Mouse (Mus musculus) monocyte, adult 5-6 weeks (primary cell): ENCODE data around the gene Patl1. TPM values are rescaled to one million over a fixed set of nuclear protein-coding genes. Genes with fewer than 3 reads are reported as not detected.
"Not testable (repeated sequence)": the region's sequence is repeated elsewhere in the genome, so short reads cannot be mapped to it uniquely, and the experiment has no call there.

Experiments
- ATAC-seq: fragments of 153-309, 156-312 bp; replicated peaks from 2 replicates; pipeline ENCODE4 v1.8.0; 2017; ENCODE audit warnings: mild to moderate bottlenecking; ENCODE audit not compliant: low TSS enrichment, insufficient number of reproducible peaks, severe bottlenecking, poor library complexity, low FRiP score
- total RNA-seq: library from RNA; stranded (forward); fragments of 200-1000, 200-491, 200-594 nt; gene quantifications from 3 replicates; pipeline ENCODE4 v1.2.3, GENCODE M21; 2017

The Patl1 gene
- total RNA-seq, 1 experiment from 2014 or later: 15.1 TPM

DNA sequence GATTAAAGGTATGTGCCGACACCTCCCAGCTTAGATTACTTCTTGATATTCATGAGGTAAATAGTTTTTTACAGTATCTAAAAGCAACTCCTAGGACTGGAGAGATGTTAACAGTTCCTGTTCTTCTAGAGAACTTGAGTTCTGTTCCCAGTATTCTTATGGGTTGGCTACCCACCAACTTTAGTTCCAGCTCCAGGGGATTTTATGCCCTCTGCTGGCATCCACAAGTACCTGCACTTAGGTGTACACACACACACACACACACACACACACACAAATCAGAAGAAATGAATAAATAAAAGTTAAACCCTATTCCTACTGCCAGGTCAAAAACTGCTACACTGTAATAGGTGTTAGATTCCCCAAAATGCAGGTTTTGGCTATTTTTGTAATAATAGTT is 52.1 kb downstream of the Patl1 start:
- no peak for ATAC-seq

DNA sequence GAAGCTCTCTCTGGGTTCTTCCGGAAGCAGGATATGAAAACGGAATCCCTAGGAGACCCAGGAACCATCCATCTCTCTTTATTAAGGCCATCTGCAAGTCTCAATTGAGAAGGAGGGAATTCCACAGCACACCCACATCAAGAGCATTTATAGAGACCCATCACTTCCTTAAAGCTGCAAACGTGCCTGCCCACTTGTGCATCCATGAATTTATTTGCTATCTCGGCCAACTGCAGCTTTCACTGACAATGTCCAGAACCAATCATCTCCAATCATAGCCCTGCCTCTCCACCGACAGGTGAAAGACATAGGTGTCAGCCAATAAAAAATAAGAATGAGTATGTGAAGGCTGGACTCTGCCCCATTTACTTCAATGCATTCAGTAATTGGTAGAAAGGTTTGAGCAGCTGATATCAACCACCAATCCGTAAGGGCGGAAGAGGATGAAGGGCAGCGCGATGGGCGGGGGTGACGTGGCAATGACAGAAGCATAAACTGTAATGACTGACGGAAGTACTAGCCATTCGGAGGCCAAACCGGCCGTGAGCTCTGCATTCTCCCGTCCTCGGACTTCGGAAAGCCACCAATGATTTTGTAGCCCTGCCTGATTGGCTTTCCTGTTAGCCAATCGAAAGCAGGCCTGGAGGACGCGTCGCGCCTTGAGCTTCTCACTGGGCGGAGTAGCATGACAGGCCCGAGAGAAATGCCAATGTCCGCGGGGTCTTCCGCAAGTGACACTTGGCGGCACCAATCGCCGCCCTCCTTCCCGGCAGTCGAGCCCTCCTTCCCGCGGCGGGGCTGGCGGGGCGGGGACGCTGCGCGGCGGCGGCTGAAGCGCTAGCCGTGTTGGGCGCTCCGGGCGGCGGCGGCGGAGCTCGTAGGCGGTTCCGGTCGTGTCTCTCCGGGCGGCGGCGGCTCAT is 53.1 kb downstream of the Patl1 start, which contains the start of gene Osbp:
Gene Osbp, plus strand, starts transcription at position 919 of the 920 bp plus-strand sequence.
- peak; percentile 93 for ATAC-seq

DNA sequence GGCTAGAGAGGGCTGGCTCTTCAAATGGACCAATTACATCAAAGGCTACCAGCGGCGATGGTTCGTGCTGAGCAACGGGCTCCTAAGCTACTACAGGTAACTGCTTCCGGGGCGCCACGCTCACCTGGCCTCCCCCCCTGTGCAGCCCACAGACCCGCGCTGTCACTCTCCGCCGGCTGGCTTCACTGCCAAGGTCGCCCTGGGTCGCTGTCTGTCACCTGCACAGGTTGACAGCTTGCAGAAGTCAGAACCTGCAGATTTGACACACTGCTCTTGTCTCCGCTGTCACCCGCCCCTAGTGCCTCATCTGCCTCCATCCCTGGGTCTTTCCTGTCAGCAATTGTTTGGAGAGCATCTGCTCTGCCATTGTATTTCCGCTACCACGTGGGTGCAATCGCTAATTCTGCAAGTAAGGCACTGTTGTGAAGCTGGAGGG is 54.0 kb downstream of the Patl1 start:
- no peak for ATAC-seq

DNA sequence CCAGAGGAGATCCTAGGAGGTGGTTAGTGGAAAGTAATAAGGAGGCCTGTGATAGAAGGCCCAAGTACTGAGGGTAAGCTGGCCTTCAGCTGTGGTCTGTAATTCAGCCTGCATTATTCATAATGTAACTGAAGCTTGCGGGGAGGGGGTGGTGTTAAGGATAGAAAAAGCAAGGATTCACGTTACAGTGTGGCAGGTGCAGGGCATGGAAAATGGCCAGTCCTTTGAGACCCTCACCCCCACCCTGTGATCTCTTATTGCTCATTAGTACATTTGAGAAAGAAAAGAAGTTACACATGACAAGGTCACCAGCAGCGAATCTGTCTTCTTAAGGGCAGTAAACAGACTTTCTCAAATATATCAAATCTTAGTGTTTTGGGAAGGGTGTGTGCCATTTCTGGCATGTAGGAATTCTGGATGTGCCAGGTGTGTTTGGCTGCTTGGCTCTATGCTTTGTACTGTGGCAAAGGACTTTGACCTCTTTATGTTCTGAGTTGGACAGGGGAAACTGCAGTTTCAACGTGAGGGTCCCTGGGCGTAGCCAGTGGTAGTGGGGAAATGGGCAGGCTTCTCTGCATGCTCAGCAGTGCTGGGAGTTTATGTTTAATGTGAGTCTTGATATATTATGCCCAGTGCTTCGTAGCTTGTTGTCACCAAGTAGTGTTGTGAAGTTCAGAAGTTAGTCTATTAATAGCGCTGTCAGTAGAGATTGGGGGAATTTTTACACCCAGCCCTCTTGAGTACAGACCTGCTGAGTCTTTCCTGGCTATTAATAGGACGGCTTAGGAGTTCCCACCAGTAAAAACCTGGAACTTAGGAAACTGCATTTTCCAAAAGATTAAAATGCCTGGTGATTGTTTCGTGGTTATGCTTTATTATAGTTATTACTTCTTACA is 57.2 kb downstream of the Patl1 start:
- ATAC-seq: no peak

DNA sequence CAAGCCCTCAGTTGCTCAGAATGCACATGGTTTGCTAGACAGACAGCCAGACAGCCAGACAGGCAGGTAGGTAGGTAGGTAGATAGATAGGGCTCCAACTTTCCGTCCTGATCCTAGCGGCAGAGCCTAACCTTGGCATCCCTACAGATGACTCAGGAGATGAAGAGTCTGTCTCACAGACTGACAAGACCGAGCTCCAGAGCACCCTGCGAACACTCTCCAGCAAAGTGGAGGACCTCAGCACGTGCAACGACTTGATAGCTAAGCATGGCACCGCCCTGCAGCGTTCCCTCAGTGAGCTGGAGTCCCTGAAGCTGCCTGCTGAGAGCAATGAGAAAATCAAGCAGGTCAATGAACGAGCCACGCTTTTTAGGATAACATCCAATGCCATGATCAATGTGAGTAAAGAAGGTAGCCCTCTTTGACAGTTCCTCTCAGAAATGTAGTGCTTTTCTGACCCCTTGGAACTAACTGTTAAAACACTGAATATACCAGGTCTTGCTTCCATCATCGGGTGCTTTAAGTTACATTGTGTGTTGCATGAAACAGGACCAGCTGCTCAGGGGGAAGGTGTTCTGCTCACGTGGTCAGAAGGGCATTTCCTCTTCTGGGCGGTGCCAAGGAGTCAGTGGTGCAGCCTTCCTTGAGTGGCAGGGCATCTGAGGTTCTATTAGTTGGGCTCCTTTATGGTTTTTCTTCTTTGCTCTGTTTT is 61.5 kb downstream of the Patl1 start:
- no peak for ATAC-seq

DNA sequence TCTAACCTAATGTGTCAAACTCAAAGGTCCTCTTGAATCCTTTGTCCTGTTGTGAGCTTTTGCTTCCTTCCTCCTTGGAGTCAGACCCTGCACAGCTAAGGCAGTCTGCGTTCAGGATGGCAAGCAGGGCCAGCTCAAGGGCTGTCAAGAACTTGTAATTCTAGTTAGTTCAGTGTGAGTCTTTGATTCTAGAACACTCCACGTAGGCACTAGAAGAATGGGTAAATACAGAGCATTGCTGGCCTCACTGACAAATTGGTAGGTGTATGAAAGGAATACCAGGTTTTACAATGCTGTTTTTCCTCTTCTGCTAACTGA is 62.0 kb downstream of the Patl1 start:
- no peak for ATAC-seq

DNA sequence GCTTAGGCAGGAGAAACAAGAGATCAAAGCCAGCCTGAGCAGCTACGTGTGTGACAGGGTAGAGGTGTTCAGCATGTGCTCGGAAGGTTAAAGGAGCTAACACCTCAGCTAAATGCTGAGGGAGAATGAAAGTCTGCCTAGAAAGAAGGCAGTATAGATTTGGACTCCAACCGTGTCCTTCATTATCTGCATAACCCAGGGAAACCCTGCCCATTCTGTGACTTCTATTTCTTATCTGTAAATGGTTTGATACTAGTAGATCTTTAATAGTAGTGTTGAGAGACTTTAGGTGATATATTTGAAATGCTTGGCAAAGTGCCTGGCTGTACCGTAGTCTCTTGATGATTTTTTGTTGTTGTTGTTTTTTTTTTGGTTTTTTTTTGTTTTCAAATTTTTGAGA is 63.5 kb downstream of the Patl1 start:
- ATAC-seq: no peak

DNA sequence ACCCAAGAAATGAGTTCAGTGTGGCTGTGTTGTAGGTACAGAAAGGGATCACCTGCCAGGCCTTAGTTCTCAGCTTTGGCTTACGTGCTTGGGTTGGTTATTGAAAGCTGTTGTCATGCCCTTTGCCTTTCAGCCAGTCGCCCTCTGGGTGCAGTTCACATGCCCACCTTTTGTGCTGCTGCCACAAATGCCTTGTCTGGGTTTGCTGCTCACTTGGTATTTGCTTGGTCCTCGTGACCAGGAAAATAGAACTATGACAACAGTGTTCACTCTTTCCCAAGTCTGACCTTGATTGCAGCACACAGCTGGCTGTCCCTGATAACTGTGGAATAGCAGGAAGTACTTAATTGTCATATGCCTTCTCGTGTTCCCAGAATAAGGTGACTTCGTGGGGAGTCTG is 65.2 kb downstream of the Patl1 start:
- ATAC-seq: no peak

DNA sequence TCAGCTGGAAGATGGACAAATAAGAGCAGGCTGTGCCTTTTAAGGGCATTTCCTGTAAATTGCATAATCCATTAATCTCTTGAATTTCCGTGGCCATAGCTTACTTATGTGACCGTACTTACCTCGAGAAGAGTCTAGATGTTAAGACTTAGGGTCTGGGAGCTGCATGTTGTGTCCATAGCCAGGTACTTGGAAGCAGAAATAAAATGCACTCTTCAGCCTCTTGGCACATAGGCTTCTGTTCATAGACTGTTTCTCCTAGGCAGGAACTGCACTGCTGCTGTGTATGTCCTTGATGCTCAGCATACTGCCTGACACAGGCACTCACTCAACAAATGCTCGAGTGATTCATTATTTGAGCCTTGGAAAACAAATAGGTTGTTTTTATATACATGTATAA is 68.3 kb downstream of the Patl1 start:
- no peak for ATAC-seq

DNA sequence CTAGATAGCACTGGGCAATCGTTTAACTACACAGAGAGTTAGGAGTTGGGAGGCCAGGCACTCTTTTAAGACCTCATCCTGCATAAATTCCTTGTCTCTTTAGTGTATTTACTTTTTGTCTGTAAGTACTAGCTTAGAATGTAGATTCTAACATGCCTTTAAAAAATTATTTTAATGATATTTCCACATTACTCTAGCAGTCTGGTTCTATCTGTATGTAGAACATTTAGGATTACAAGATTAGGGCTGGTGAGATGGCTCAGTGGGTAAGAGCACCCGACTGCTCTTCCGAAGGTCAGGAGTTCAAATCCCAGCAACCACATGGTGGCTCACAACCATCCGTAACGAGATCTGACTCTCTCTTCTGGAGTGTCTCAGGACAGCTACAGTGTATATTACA is 72.4 kb downstream of the Patl1 start:
- ATAC-seq: not testable (repeated sequence)

DNA sequence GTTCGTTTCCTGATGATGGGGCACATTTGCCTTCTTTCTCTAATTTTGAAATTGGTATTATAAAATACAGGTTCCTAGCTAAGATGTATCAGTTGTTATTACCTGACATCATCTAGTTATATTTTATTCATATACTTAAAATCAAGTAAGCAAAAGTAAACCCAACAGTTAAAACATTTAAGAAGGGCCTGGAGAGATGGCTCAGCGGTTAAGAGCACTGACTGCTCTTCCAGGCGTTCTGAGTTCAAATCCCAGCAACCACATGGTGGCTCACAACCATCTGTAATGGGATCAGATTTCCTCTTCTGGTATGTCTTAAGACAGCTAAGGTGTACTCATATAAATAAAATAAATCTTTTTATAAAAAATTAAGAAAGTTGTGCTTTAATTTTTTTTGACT is 75.6 kb downstream of the Patl1 start:
- ATAC-seq: no peak

DNA sequence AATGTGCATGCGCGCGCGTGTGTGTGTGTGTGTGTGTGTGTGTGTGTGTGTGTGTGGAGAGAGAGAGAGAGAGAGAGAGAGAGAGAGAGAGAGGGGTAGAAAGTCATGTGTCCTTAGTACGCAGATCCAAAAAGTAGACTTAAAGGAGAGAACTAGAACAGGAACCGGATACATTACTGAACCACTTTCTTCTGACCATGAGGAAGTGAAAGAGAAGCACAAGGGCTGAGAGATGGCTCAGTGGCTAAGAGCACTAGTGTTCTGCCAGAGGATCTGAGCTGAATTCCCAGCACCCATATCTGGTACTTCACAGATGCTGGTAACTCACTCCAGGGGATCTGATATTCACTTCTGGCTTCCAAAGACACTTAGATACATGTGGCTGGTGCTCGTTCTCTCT is 77.1 kb downstream of the Patl1 start:
- peak; percentile 93 for ATAC-seq

DNA sequence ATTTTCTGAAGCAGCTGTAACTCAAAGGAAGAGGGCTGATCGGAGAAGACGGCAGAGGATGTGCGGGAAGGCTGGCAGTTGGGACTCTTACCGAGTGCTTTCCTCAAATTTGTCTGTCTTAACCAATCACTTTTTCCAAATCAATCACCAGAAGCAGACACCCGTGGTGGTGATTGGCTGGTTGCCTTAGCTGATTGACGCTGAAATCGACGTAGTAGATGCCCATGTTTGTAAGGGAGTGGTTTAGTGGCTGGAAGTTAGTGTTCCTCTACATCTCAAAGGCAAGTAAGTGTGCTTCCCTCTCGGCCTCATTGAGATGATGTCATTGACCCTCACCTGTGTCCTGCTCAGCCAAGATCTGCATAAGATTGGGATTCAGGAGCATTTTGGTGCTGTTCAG is 79.8 kb downstream of the Patl1 start:
- no peak for ATAC-seq

DNA sequence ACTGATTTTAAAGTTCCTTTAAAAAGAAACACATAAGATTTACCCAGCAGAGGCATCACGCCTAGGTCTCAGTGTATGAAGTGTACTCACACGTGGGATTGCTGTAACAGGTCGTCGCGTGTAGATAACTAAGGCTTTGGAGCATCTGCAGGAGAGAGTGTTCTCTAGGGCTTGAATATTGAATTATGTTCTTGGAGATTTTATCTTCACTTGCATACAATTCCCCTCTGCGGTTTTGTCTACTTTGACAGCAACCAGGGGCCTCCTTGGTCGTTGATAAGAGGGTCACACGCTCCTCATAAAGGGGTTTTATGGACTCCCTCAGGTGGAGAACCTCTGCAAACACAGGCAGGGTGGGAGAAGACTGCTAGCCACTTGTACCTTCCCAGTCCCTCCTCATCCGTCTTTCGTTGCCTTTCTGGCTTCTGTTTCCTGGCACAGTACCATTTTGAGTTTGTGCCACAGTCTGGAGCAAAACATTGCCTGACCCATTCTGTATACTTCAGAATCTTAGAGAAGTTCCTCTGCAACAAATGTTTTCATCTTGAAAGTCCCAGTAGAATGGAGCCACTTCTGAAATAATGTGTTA is 80.3 kb downstream of the Patl1 start:
- ATAC-seq: no peak

Other genes with a start within 250 kb of the Patl1 start
- gene Oosp1, start 221.2 kb upstream of the Patl1 start, total RNA-seq: 1.5 TPM in 1 of 3 replicates, not detected in the others
- gene Oosp3, start 215.3 kb upstream of the Patl1 start, total RNA-seq: not detected in 3 replicates
- not detected in 3 replicates for gene Gif, start 164.8 kb upstream of the Patl1 start, total RNA-seq
- 28.5 to 49.0 TPM (median 45.7 TPM) in 3 replicates for gene Mrpl16, start 142.0 kb upstream of the Patl1 start, total RNA-seq
- gene Stx3, start 93.0 kb upstream of the Patl1 start, total RNA-seq: 8.9 to 23.6 TPM (median 19.8 TPM) in 3 replicates
- 0.43 TPM in 1 of 3 replicates, not detected in the others for gene Olfr1417, start 73.2 kb upstream of the Patl1 start, total RNA-seq
- not detected in 3 replicates for gene Olfr1418, start 51.3 kb upstream of the Patl1 start, total RNA-seq
- gene Olfr1419, start 37.3 kb upstream of the Patl1 start, total RNA-seq: not detected in 3 replicates
- gene Olfr1420, start 25.8 kb upstream of the Patl1 start, total RNA-seq: not detected in 3 replicates
- gene Osbp, start 53.5 kb downstream of the Patl1 start, total RNA-seq: 22.1 to 45.4 TPM (median 25.4 TPM) in 3 replicates
- gene Olfr1423, start 128.9 kb downstream of the Patl1 start, total RNA-seq: 0.11 TPM in 1 of 3 replicates, not detected in the others
- 1.4 TPM in 1 of 3 replicates, not detected in the others for gene Olfr1424, start 150.3 kb downstream of the Patl1 start, total RNA-seq
- not detected in 3 replicates for gene Olfr1425, start 165.3 kb downstream of the Patl1 start, total RNA-seq
- not detected in 3 replicates for gene Olfr1426, start 179.6 kb downstream of the Patl1 start, total RNA-seq
- not detected in 3 replicates for gene Olfr1427, start 190.9 kb downstream of the Patl1 start, total RNA-seq
- not detected in 3 replicates for gene Olfr1428, start 203.5 kb downstream of the Patl1 start, total RNA-seq
- gene Olfr76, start 210.8 kb downstream of the Patl1 start, total RNA-seq: not detected in 3 replicates